Mouse (Mus musculus): ENCODE data around the gene Pcnp.

GRCm38 (mm10) chr16:56074122-56074521 lies 44.6 kb upstream of the Pcnp start:
- TF ChIP-seq CTCF (IDR thresholded peaks at IDR 0.05; ENCODE audit: low read depth): no peak
- TF ChIP-seq EP300 (optimal IDR thresholded peaks at IDR 0.05): no peak
